In genomic region chrX:99534922-99535321, GRCm38 (mm10) we compare ENCODE assay signal across 18 mouse cellular contexts.
DNase-seq lines count a peak whose midpoint lies in the region; ATAC-seq and TF ChIP-seq lines count a peak whose summit lies in the region.
"Had no signal": no experiment of that assay in that cellular context is flagged by ENCODE, and none has a peak within 500 bp of the region (broad histone marks: within the 10 kb centered on the region; RNA-seq: fewer than 3 reads in every experiment).

No protein-coding gene starts in this region.

- H3K4me1 ChIP-seq in hindbrain, embryonic 15.5 days (replicated peaks), result peaks cover 6% of the 10 kb centered on the region; the same call in 1 of the 2 replicates
- H3K4me1 ChIP-seq in hindbrain, embryonic 12.5 days, result peaks cover 4% of the 10 kb centered on the region; the same call in 1 of the 2 replicates
- no peaks in the 10 kb centered on the region; the same call in 1 of the 2 replicates for H3K4me1 ChIP-seq in midbrain, embryonic 14.5 days (ENCODE audit: control insufficient read depth, insufficient read depth, low read length)
- no peaks in the 10 kb centered on the region for H3K4me1 ChIP-seq in midbrain, embryonic 11.5 days (ENCODE audit: control insufficient read depth, insufficient read depth, low read length)
- no peaks in the 10 kb centered on the region for H3K4me1 ChIP-seq in thymus, adult 2 months (replicated peaks; ENCODE audit: control insufficient read depth, insufficient read depth, low read length)
- H3K4me1 ChIP-seq: intestine, embryonic 15.5 days; liver, embryonic 15.5 days had no signal

- no peak overlapping the region for H3K9ac ChIP-seq in hindbrain, embryonic 15.5 days
- no peak overlapping the region for H3K9ac ChIP-seq in hindbrain, embryonic 12.5 days
- H3K9ac ChIP-seq in midbrain, embryonic 14.5 days (replicated peaks; ENCODE audit: low read length), result no peak overlapping the region
- H3K9ac ChIP-seq in midbrain, embryonic 11.5 days (ENCODE audit: low read length), result no peak overlapping the region
- H3K9ac ChIP-seq: intestine, embryonic 15.5 days; liver, embryonic 15.5 days; midbrain, embryonic 12.5 days had no signal

- no peak overlapping the region for H3K4me3 ChIP-seq in hindbrain, embryonic 15.5 days
- no peak overlapping the region for H3K4me3 ChIP-seq in hindbrain, embryonic 12.5 days
- no peak overlapping the region for H3K4me3 ChIP-seq in midbrain, embryonic 14.5 days (replicated peaks; ENCODE audit: low read depth, low read length)
- no peak overlapping the region for H3K4me3 ChIP-seq in midbrain, embryonic 11.5 days (ENCODE audit: low read depth, low read length)
- no peak overlapping the region for H3K4me3 ChIP-seq in thymus, adult 2 months (ENCODE audit: control insufficient read depth, insufficient read depth, low read length)
- H3K4me3 ChIP-seq: erythroblast, embryonic 14.5 days; intestine, embryonic 15.5 days; liver, embryonic 15.5 days; midbrain, embryonic 12.5 days had no signal

- peaks cover 14% of the 10 kb centered on the region; the same call in 1 of the 2 replicates for H3K27me3 ChIP-seq in hindbrain, embryonic 15.5 days
- peaks cover 64% of the 10 kb centered on the region for H3K27me3 ChIP-seq in hindbrain, embryonic 12.5 days
- H3K27me3 ChIP-seq in midbrain, embryonic 14.5 days (ENCODE audit: control insufficient read depth, insufficient read depth, low read length), result peaks cover 5% of the 10 kb centered on the region; the same call in 1 of the 2 replicates
- H3K27me3 ChIP-seq in midbrain, embryonic 11.5 days (ENCODE audit: control insufficient read depth, insufficient read depth, low read length), result peaks cover 19% of the 10 kb centered on the region
- H3K27me3 ChIP-seq in thymus, adult 2 months (ENCODE audit: control insufficient read depth, insufficient read depth, low read length), result no peaks in the 10 kb centered on the region

- ATAC-seq in hindbrain, embryonic 15.5 days (ENCODE audit: low FRiP score, low read depth), result peak; percentile 49; the same call in 1 of the 2 replicates
- ATAC-seq in hindbrain, embryonic 12.5 days (ENCODE audit: low FRiP score), result no peak
- ATAC-seq in midbrain, embryonic 14.5 days (ENCODE audit: low FRiP score, low TSS enrichment), result no peak
- ATAC-seq in midbrain, embryonic 11.5 days (ENCODE audit: low FRiP score), result no peak
- ATAC-seq: activated CD4-positive, CD25-positive, alpha-beta regulatory T cell, adult 4 months; CD4-positive, CD25-positive, alpha-beta regulatory T cell, adult 4 months; intestine, embryonic 15.5 days had no signal

- peak; percentile 36 for DNase-seq in midbrain, embryonic 14.5 days
- DNase-seq in midbrain, embryonic 11.5 days (ENCODE audit: low spot score, missing footprints), result no peak
- peak; percentile 81 for DNase-seq in brain, embryonic 14.5 days (ENCODE audit: low read depth)
- DNase-seq in kidney, postnatal 10 days, result peak; percentile 31
- DNase-seq in heart, adult 11 months, result no peak
- no peak for DNase-seq in thymus, adult 2 months
- DNase-seq: heart, postnatal 14 days; left cerebral cortex, postnatal 4 days; lung, postnatal 14 days; thymus, postnatal 36 days had no signal

- TF ChIP-seq CTCF in brain, embryonic 14.5 days (IDR thresholded peaks at IDR 0.05; ENCODE audit: borderline replicate concordance, extremely low read depth, insufficient read depth, insufficient read length), result no peak
- no peak for TF ChIP-seq CTCF in thymus, adult 2 months (IDR thresholded peaks at IDR 0.05; ENCODE audit: borderline replicate concordance, control insufficient read depth, extremely low read depth, insufficient read depth, low read length, poor library complexity)

- no peak overlapping the region; the same call in 1 of the 2 replicates for H3K27ac ChIP-seq in hindbrain, embryonic 15.5 days (replicated peaks)
- no peak overlapping the region for H3K27ac ChIP-seq in hindbrain, embryonic 12.5 days
- no peak overlapping the region for H3K27ac ChIP-seq in midbrain, embryonic 14.5 days (replicated peaks; ENCODE audit: low read depth, low read length)
- no peak overlapping the region for H3K27ac ChIP-seq in midbrain, embryonic 11.5 days (ENCODE audit: low read depth, low read length)
- H3K27ac ChIP-seq in thymus, adult 2 months (ENCODE audit: control insufficient read depth, insufficient read depth, low read length), result no peak overlapping the region
- H3K27ac ChIP-seq: intestine, embryonic 15.5 days; liver, embryonic 15.5 days; midbrain, embryonic 12.5 days had no signal

- TF ChIP-seq POLR2A in brain, embryonic 14.5 days (IDR thresholded peaks at IDR 0.05; ENCODE audit: borderline replicate concordance, extremely low read depth, insufficient read depth, insufficient read length, poor library complexity, severe bottlenecking), result no peak
- no peak for TF ChIP-seq POLR2A in thymus, adult 2 months (IDR thresholded peaks at IDR 0.05; ENCODE audit: control insufficient read depth, extremely low read depth, insufficient read depth, low read length, poor library complexity)

- H3K9me3 ChIP-seq in hindbrain, embryonic 15.5 days, result no peaks in the 10 kb centered on the region
- H3K9me3 ChIP-seq in hindbrain, embryonic 12.5 days (replicated peaks), result no peaks in the 10 kb centered on the region
- no peaks in the 10 kb centered on the region for H3K9me3 ChIP-seq in midbrain, embryonic 14.5 days (ENCODE audit: control insufficient read depth, low read length)
- H3K9me3 ChIP-seq in midbrain, embryonic 11.5 days (ENCODE audit: control insufficient read depth, low read length), result no peaks in the 10 kb centered on the region
- H3K9me3 ChIP-seq: intestine, embryonic 15.5 days; liver, embryonic 15.5 days; midbrain, embryonic 12.5 days had no signal

- 49% methylated on average over 4 of the region's 4 CpGs for WGBS in hindbrain, embryonic 15.5 days
- 77% methylated on average over 4 of the region's 4 CpGs for WGBS in hindbrain, embryonic 12.5 days
- 61% methylated on average over 4 of the region's 4 CpGs for WGBS in midbrain, embryonic 14.5 days
- 81% methylated on average over 4 of the region's 4 CpGs for WGBS in midbrain, embryonic 11.5 days
- WGBS in thymus, adult 2 months, result 83% methylated on average over 4 of the region's 4 CpGs

- H3K4me2 ChIP-seq in hindbrain, embryonic 15.5 days, result no peak overlapping the region
- H3K4me2 ChIP-seq in hindbrain, embryonic 12.5 days (replicated peaks), result no peak overlapping the region
- no peak overlapping the region for H3K4me2 ChIP-seq in midbrain, embryonic 14.5 days (ENCODE audit: low read length)
- H3K4me2 ChIP-seq in midbrain, embryonic 11.5 days, result no peak overlapping the region
- H3K4me2 ChIP-seq: intestine, embryonic 15.5 days; liver, embryonic 15.5 days; midbrain, embryonic 12.5 days had no signal

- H3K36me3 ChIP-seq in hindbrain, embryonic 15.5 days, result no peaks in the 10 kb centered on the region
- no peaks in the 10 kb centered on the region for H3K36me3 ChIP-seq in hindbrain, embryonic 12.5 days
- no peaks in the 10 kb centered on the region for H3K36me3 ChIP-seq in midbrain, embryonic 14.5 days (ENCODE audit: control insufficient read depth, insufficient read depth, low read length)
- no peaks in the 10 kb centered on the region for H3K36me3 ChIP-seq in midbrain, embryonic 11.5 days (ENCODE audit: control insufficient read depth, insufficient read depth, low read length)
- H3K36me3 ChIP-seq in thymus, adult 2 months (ENCODE audit: control insufficient read depth, insufficient read depth, low read length), result no peaks in the 10 kb centered on the region
- H3K36me3 ChIP-seq: intestine, embryonic 15.5 days; liver, embryonic 15.5 days; midbrain, embryonic 12.5 days had no signal

Comparison
In these comparisons a context has a peak if more than half of its experiments do, and no peak if none do; other contexts are left out.
1. DNase-seq: peak in midbrain, embryonic 14.5 days (single experiment), brain, embryonic 14.5 days (single experiment) and kidney, postnatal 10 days (single experiment); none in midbrain, embryonic 11.5 days (single experiment), heart, adult 11 months (single experiment) and thymus, adult 2 months (single experiment).